Mouse (Mus musculus) layer of hippocampus, postnatal 10 days (tissue): ENCODE results near the gene Ate1. TPM values are rescaled to one million over a fixed set of nuclear protein-coding genes. Genes with fewer than 3 reads are reported as not detected.
"Not testable (repeated sequence)": the region's sequence is repeated elsewhere in the genome, so short reads cannot be mapped to it uniquely, and the experiment has no call there.

Experiments
- DNase-seq, 2 experiments: peaks; one replicate each; pipeline ENCODE4 v3.0.0; 2021; ENCODE audit warnings: low spot score in 2 of 2
- total RNA-seq, 2 experiments: library from RNA; stranded (reverse); gene quantifications; 2 replicates each; pipeline ENCODE4 v1.2.3; 2021

Gene Ate1
- total RNA-seq, 2 experiments from 2014 or later: 58.5 to 63.7 TPM

DNA sequence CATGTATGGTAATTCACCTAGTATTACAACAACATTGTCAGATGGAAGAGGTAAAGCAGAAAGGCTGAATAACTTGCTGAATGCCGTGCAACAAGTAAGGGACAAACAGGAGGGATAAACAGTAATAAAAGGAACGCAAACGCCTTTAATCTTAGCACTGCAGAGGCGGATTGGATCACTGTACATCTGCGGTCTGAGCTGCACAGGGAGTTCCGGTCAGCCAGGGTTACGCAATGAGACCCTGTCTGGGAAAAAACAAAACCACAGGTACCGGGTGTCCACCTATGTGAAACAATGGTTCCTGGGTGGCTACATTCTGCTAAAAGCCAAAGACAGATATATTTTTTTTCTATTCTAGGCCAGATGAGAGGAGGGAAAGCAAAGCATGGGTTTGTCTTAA, 3.3 kb upstream of the Ate1 start:
- no peak for DNase-seq

DNA sequence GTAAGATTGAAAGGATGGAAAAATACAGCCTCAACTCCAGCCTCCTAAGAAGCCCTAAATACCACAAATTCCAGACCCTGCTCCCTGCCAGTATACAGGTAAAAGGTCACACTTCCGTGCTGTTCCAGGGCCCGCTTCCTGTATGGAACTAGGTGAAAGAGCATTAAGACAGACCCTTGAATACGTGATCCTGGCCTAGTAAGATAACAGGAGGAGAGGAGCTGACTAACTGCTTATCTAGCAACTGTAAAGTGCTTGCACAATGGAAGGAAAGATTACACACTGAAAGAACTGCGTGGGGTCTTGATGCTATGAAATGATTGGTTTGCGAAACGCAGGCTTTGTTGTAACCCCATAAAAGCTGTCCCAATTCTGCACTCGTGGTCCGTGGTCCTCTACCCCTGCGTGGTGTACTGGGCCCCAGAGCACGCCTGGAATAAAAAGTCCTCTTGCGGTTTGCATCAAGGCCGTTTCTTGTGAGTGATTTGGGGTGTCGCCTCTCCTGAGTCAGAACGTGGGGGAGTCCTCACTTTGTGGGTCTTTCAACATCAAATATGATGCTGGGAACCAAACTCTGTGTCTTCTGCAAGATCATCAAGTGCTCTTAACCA, 748 bp upstream of the Ate1 start:
- DNase-seq: no peak

DNA sequence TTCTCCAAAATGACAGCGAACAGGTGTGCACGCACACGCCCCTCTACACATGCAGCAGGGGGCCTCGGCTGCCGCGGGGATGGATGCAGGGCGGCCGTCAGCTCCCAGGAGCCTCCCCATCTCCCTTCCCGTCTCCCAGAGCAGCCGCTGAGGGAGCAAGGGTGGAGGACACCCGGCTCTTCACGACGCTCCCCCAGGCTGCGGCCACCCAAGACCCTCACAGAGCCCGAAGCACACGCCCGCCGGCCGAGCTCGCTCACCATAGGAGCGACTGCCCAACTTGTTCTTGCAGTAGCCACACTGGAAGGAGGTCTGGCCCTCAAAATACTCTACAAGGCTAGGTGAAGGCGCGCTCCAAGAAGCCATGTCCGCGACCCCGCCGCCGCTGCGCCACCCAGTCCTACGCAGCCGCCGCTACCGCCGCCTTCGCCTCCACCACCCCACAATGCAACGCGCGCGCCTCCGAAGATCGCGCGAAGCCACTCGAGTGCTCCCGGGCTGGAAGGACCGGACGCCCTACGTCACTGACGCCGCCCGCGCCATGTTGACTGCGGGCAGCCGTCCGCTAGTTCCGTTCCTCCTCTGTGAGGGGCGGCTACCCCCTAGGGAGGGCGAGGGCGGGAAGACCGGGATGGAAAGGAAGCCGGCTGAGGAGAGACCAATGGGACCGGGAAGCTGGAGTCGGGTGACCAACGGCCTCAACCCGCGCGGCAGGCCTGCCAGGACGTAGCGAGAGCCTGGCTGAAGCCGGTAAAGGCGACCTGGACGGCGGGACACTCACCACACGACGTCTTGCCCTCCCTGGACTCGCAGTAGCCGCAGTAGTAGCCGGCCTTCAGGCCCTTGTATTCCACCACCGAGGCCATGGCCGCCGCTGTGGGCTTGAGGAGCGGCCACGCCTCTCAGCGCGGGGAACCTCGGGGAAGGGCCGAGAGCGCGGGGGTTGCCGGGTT, 797 bp downstream of the Ate1 start:
- DNase-seq: peak; percentile 98 to 99

DNA sequence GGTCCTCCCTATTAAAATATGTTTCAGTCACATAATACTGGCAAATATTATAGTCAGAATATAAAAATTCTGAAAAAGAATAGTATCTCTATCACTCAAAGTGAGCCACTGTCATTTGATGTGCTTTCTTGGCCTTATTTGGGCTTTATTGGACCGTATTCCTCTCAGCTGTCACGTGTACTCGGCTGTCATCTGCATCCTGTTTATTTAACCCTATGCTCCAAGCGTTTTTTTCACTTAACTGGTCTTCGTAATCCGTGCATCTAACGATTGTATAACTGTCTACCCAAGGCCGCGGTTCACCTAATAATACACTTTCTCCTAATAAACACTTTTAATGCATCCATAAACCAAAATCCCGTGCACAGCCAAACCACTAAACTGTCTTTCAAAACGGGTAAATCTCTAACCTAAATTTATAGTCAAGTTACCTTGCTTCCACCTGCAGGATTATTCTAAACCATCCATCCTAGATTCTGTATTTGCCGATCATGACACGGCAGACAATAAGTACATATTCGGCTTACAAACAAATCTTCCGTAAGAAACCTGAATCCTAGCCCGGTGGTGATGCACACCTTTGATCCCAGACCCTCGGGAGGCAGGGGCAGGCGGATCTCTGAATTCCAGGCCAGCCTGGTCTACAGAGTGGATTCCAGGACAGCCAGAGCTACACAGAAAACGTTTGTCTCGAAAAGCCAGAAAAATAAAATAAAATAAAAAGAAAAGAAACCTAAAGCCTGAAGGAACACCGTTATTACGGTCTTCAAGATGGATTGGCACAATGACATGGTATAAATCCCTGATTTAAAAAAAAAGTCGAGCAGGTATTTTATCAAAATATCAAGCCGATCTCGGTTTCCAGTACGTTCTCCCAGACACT, 1.7 kb downstream of the Ate1 start:
- DNase-seq: peak in 1 of 2 experiments; percentile 23

DNA sequence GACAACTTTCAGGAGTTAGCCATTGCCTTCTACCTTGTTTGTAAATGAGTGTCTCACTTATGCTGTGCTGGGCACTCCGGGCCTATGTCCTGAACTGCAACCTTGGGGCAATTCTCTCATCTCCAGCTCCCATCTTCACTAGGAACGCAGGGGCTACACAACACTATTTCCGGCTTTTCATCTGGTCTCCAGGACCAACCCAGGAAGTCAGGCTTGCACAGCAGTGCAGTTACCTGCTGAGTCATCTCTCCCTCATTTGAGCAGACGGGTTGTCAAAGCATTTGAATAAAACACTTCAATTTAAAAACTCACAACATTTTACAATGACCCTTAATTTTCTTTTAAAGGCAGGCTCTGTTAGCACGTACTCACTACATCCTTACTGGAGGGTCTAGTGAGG, 9.9 kb downstream of the Ate1 start:
- DNase-seq: no peak

DNA sequence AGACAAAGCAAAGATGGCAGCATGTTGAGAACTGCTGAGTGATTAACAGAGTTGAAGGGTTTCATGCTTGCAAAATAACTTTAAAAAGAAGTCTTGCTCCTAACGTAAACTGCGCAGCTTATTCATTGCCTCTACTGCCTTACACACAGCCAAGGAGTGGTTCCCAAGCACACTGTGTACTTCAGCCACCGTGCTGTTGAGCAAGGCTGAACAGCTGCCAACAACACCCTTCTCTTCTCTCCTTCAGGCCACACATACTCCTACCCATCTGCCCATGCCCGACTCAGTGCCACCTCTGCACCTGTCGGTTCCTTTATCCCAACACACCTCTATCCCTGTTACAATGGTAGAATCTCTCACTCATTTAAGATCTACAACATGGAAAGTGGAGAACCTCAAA, 17.2 kb downstream of the Ate1 start:
- no peak for DNase-seq

DNA sequence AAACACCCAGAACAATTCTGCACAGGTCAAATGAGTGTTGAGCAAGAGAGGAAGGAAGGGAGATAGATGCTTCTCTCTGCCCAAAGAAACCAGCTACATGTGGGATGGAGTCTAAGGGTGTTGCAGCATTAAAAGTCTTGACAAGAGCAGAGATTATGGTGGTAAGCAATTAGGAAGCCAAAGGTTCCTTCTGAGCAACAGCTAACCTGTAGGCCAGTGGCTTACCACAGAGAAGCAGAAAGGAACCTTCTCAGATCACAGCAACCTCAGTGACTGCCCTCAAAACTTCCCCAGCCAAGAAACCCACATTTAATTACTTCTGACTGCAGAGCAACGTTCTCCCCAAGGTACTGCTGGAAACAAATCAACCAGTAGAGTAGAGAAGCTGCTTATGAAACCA, 18.7 kb downstream of the Ate1 start:
- no peak for DNase-seq

DNA sequence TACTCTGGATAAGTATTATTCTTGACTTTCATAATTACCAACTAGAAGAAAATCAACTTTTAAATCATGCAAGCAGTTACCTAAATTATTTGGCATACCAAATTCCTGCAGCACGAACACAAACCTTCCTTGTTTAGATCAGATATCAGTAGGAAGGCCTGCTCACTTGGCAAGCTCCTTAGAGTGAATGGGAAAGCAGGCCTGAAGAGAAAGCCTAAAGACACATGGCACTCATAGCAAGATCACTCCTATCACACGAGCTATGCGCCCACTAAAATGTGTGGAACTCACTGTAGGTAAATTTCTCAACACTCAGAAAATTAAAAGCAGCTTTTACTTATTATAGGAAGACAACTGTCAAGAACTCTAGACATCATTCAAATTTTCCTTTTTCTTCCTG, 26.8 kb downstream of the Ate1 start:
- DNase-seq: no peak

DNA sequence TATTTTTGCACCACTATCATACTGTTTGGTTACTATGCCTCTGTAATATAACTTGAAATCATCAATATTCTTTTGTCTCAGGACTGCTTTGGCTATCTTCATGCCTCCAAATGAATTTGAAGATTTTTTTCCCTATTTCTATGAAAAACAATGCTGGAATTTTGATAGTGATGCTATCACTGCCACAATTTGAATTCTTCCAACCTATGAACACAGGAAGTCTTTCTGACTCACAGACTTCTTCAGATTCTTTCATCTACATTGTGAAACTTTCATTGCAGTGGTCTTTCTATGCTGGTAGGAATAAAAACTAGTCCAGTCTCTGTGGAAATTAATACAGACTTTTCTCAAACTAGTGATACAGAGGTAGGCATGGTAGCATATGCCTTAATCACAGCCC, 28.1 kb downstream of the Ate1 start:
- no peak for DNase-seq

DNA sequence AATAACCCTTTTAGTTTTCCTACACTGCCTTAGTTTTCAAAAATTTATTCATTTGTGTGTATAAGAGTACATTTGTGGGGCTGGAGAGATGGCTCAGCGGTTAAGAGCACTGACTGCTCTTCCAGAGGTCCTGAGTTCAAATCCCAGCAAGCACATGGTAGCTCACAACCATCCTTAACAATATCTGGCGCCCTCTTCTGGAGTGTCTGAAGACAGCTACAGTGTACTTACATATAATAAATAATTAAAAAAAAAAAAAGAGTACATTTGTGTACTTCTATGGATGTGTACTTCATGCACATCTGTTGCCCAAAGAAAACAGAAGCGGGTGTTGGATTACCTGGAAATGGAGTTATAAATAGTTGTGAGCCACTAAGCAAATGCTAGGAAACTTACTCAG, 41.2 kb downstream of the Ate1 start:
- not testable (repeated sequence) for DNase-seq

DNA sequence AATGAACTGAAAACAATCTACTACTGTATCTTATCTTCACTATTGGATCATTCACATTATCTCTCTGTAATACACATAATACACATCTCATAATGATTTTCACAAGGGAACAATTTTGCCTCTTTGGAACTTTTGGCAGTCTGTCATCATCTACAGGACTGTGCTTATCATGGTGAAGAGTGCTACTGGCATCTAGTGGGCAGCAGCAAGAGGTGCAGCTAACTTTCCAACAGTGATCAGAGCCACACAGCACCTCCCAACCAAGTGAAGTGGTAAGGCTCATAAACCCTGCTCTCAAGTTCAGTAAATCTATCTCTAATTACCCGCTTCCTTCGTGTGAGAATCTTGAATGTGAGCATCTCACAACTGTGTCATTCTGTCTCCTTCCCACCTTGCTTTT, 44.2 kb downstream of the Ate1 start:
- DNase-seq: peak; percentile 57 to 73

DNA sequence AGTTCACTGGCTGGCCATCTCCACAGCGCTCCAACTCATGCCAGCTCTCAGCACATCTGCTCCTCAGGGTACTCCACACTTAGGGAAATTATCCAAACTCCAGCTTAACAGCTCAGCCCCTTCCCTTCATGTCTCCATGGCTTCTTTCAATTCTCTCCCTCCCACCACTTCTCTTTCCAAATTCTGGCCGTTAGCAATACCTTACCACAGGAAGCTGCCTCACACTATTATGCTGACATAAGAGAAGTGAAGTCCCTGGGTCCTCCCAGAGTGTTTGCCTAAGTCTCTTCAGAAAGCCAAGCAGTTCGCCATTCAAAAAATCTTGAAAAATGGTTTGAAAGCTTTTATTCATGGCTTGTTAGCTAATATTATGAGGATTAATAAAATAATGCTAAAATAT, 46.3 kb downstream of the Ate1 start:
- DNase-seq: no peak

DNA sequence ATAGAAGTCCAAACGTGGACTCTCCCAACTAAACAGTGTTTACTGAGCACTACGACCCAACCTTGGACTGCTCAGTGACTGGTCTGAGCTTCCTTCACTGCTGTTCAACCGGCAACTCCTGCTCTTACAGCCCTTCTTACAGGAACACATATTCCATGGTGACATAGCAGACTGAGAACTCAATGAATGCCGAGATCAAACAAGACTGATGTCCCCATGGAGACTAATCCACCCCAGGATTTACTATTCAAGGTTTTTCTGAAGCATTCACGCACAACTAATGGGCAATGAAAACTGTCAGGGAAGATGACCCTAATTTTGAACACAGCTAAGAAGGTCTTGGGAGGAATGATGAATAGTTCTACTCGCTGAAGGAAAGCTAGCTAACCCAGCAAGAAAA, 47.5 kb downstream of the Ate1 start:
- DNase-seq: no peak

DNA sequence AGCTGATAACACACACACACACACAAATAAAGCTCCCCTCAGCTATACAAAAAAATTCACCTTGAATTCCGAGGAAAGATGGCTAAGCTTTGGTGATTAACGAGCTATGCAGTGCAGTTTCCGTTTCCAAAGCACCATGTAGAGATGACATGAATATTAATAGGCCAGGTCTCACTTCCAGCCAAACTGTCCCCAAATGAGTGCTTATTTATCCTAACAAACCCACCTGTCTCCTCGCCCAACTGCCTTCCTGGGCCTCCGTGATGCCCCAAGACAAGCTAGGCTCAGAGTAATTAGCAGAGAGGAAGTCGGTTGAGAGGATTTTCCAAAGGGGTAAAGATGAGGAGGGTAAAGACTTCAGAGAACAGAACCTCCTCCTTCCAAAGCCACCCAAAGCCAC, 49.1 kb downstream of the Ate1 start:
- no peak for DNase-seq

DNA sequence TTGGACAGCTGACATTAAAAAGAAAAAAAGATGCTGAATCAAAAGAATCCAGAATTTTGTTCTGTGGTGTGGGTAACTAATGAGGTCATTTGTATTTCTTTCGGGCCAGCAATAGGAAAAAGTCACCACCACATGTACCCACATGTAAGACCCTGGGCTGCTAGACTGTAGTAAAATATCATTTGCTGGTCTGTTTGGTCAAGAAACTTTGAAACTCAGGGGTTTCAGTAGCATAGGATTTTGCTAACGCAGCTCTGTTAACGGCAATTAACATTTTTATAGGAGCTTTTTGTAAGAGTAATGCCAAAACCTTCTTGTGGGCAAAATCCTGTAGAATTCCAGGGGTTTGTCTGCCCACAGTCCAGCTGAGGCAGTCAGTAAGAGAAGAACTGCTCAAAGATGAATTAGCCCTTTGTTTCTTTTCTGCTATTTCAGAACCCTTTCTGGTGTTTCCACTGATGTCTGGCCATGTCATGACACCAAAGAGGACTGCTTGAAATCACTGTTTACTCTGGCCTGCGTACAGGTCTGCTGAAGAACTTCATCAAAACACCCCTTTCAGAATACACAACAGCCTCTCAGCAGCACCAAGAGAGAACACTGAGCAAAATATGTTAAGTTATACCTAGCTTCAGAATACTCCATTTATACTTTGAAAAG, 64.5 kb downstream of the Ate1 start:
- no peak for DNase-seq

DNA sequence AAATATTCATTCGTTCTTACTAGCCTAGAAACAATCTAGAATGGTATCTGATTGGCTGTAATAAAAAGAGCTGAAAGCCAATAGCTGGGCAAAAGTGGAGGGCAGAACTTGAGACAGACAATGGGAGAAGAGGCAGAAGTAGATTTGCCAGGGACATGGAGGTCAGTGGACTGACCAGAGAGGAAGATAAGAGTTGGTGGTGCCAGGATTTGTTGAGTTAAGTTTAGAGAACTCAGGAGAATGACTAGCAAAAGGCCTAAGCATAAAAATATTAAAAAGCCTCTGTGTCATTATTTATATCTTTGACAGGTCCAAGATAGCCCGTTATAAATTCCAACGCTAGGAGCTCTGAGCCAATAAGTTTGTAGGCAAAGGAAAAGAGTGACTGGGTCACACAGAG, 65.9 kb downstream of the Ate1 start:
- no peak for DNase-seq

DNA sequence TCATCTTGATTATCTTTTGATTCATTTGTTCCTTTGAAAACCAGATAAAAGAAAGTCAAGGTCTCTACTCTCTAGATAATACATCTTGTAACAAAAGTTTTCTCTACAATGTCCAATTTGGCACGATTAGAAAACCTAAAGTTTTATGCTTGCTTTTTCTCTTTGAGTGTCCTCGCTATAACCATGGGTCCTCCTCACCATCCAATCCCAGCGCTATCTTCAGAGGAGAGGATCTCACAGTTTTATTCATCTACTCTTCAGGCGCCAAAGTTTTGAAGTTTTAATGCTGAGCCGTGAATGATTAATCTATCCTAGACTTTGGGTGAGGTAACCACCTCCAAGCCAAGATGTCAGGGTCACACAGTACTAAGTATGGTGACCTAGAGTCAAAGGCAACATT, 84.4 kb downstream of the Ate1 start:
- no peak for DNase-seq

DNA sequence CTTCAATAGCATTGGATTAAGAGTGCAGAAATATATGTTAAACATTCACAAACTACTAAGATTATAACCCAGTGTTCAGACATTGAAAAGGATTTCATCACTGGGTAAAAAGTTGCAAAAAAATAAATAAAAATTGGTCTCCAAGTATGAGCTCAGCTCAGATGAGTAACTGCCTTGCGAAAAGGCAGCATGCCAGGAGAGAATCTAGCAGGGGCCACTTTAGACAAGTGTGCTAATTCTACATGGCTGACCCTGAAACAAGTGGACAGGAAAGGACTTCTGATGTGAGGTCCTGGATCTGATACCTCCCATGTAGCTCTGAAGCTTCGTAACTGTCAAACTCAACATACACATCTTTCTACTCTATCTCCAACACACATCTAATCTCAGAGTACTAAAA, 88.0 kb downstream of the Ate1 start:
- DNase-seq: no peak

DNA sequence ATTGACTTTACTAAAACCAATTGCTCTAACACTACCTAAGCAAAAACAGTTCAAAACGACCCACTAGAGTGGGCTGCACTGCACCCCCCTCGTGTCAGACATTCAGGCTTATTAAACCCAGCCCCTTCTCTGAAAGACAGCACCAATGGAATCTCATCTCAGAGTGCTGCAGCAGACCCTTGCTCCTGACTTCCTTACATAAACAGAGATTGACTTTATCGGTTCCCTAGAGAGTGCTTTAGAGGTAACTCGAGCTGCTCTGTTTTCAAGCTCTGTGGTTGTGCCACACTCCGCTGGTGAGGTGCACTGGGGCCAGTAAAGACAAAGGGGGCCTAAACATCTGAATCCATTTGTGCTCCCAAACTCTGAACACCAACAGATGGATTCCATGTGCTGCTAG, 93.6 kb downstream of the Ate1 start:
- no peak for DNase-seq

DNA sequence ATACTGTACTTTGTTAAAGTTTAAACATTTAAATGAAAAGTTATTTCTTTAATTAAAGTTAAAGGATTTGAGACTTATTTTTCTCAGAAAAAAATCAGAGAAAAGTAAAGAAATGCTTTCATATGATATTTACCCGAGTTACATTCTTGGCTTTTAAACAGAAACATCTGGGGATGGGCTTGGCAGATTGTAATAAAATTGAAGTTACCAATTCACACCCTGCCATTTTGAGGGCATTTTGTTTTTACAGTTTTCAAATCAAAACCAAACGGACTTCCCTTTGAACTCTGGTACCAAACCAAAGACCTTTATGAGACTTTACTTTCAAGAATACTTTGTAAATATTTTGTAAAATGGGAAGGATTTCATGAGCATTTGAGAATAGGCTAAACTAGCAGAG, 94.2 kb downstream of the Ate1 start:
- DNase-seq: no peak

DNA sequence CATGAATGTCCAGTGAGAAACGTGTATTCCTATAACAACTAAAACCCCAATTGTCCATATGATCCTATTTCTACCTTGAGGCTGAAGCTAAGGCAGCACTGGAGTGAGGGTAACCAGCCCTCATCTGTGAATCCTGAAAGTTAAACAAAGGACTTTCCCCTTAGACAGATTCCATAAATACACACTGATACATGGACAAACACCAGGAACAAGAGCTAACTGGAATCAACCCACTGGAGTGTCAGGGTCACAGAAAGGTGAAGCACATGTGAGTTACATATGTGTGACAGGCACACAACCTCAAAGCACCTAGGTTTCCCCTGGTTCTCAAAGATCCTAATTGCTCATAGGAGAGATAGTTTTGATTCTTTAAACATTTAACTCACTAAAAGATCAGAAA, 100.2 kb downstream of the Ate1 start:
- no peak for DNase-seq
